Mouse (Mus musculus): ENCODE measurements around the gene Gm10577. TPM values are rescaled to one million over a fixed set of nuclear protein-coding genes. Genes with fewer than 3 reads are reported as not detected.
A peak's percentile ranks its signal among the peaks of the same experiment; 100 is the strongest.

Gene Gm10577
- polyA plus RNA-seq, 1 experiment, result not detected

GRCm38 (mm10) chr4:101026995-101027394 lies 6.5 kb upstream of the Gm10577 start:
- TF ChIP-seq POLR2A (IDR thresholded peaks at IDR 0.05; ENCODE audit: borderline replicate concordance, extremely low read depth, insufficient read depth, insufficient read length, poor library complexity, severe bottlenecking) (no peak), CTCF (IDR thresholded peaks at IDR 0.05; ENCODE audit: borderline replicate concordance, extremely low read depth, insufficient read depth, insufficient read length) (no peak)
- DNase-seq (ENCODE audit: low read depth), result peak; percentile 81

- TF ChIP-seq POLR2A (IDR thresholded peaks at IDR 0.05; ENCODE audit: borderline replicate concordance, extremely low read depth, insufficient read depth, insufficient read length, poor library complexity, severe bottlenecking) (no peak), CTCF (IDR thresholded peaks at IDR 0.05; ENCODE audit: borderline replicate concordance, extremely low read depth, insufficient read depth, insufficient read length) (no peak)
- peak; percentile 54 for DNase-seq (ENCODE audit: low read depth)
These were observed 6.1 kb upstream of the Gm10577 start for GRCm38 (mm10) chr4:101026566-101026965.

GRCm38 (mm10) chr4:101017806-101018205 lies 2.7 kb downstream of the Gm10577 start:
- DNase-seq (ENCODE audit: low read depth), result no peak
- TF ChIP-seq CTCF (IDR thresholded peaks at IDR 0.05; ENCODE audit: borderline replicate concordance, extremely low read depth, insufficient read depth, insufficient read length) (no peak), POLR2A (IDR thresholded peaks at IDR 0.05; ENCODE audit: borderline replicate concordance, extremely low read depth, insufficient read depth, insufficient read length, poor library complexity, severe bottlenecking) (no peak)

DNA sequence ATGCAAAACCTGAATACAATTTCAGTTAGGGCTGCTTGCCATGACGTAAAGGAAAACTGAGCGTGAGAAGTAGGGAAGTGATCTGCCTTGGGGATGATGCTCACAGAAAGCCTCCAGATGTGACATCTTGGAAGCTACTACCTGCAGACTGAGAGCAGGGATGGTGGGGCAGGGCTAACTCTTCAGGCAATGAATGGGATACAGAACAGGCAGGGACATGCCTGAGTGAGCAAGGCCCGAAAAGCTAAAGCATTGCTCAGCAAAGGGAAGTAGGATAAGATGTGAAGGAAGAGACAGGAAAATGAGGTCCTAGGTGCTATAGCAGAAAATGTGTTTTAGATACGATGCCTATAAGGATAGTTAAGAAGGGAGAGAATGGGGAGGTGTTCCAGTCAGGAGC lies 11.4 kb downstream of the Gm10577 start:
- no peak for DNase-seq (ENCODE audit: low read depth)
- TF ChIP-seq POLR2A (IDR thresholded peaks at IDR 0.05; ENCODE audit: borderline replicate concordance, extremely low read depth, insufficient read depth, insufficient read length, poor library complexity, severe bottlenecking), result no peak
- no peak for TF ChIP-seq CTCF (IDR thresholded peaks at IDR 0.05; ENCODE audit: borderline replicate concordance, extremely low read depth, insufficient read depth, insufficient read length)

DNA sequence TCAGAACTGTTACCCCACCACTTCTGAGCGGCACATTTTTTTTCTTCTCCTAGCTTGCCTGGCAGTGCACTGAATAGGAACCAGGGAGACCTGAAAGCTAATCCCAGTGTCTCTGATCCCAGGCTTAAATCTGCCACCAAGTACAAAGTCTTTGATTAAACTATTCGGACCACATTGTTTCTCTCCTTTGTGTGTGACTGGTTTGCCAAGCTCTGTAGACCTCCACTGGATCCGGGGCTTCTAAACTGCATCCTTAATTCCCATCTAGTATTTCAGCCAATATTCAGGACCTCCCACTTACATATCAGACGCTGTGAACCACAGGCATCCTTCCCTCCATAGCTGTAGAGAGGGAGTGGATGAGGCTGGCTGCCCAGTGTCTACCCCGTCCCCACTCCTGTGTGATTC lies 12.1 kb downstream of the Gm10577 start:
- TF ChIP-seq CTCF (IDR thresholded peaks at IDR 0.05; ENCODE audit: borderline replicate concordance, extremely low read depth, insufficient read depth, insufficient read length) (no peak), POLR2A (IDR thresholded peaks at IDR 0.05; ENCODE audit: borderline replicate concordance, extremely low read depth, insufficient read depth, insufficient read length, poor library complexity, severe bottlenecking) (no peak)
- peak; percentile 74 for DNase-seq (ENCODE audit: low read depth)

DNA sequence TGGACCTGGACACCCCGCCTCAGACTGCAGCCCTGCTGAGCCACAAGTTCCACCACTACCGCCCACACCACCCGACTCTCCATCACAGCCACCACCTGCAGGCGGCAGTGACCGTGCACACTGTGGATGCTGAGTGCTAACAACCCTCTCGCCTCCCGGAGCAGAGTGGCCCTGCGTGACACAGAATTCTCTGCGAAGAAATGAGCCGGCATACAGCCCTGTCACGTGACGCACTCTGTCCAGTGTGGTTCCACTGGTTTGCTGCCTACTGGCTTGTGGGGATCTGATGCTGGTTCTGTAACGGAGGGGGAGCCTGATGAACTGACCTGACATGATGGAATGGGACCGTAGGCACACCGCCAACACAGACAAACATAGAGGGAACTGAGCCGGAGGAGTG lies 17.5 kb downstream of the Gm10577 start:
- no peak for TF ChIP-seq POLR2A (IDR thresholded peaks at IDR 0.05; ENCODE audit: borderline replicate concordance, extremely low read depth, insufficient read depth, insufficient read length, poor library complexity, severe bottlenecking)
- no peak for TF ChIP-seq CTCF (IDR thresholded peaks at IDR 0.05; ENCODE audit: borderline replicate concordance, extremely low read depth, insufficient read depth, insufficient read length)
- no peak for DNase-seq (ENCODE audit: low read depth)

DNA sequence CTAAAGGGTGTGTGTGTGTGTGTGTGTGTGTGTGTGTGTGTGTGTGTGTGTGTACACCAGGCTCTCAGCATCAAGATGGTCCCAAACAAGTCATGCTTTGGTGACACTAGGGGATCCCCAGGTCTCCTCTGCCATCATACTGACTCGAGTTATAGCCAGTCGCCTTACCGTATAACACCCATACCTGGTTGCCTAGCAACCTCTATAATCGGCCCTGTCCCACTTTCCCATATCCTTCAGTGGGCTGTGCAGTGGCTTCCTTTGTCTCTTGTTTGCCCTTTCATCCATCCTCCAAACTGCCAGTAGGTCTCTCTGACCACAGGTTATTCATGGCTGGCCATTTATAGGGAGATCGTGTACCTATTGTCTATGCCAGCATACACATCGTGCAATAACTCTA lies 19.4 kb downstream of the Gm10577 start:
- TF ChIP-seq POLR2A (IDR thresholded peaks at IDR 0.05; ENCODE audit: borderline replicate concordance, extremely low read depth, insufficient read depth, insufficient read length, poor library complexity, severe bottlenecking), result no peak
- TF ChIP-seq CTCF (IDR thresholded peaks at IDR 0.05; ENCODE audit: borderline replicate concordance, extremely low read depth, insufficient read depth, insufficient read length), result no peak
- no peak for DNase-seq (ENCODE audit: low read depth)

- TF ChIP-seq CTCF (IDR thresholded peaks at IDR 0.05; ENCODE audit: borderline replicate concordance, extremely low read depth, insufficient read depth, insufficient read length) (no peak), POLR2A (IDR thresholded peaks at IDR 0.05; ENCODE audit: borderline replicate concordance, extremely low read depth, insufficient read depth, insufficient read length, poor library complexity, severe bottlenecking) (no peak)
- no peak for DNase-seq (ENCODE audit: low read depth)
These were observed 19.9 kb downstream of the Gm10577 start for GRCm38 (mm10) chr4:101000622-101001021.

GRCm38 (mm10) chr4:100998906-100999305 lies 21.6 kb downstream of the Gm10577 start:
- TF ChIP-seq CTCF (IDR thresholded peaks at IDR 0.05; ENCODE audit: borderline replicate concordance, extremely low read depth, insufficient read depth, insufficient read length) (no peak), POLR2A (IDR thresholded peaks at IDR 0.05; ENCODE audit: borderline replicate concordance, extremely low read depth, insufficient read depth, insufficient read length, poor library complexity, severe bottlenecking) (no peak)
- no peak for DNase-seq (ENCODE audit: low read depth)

DNA sequence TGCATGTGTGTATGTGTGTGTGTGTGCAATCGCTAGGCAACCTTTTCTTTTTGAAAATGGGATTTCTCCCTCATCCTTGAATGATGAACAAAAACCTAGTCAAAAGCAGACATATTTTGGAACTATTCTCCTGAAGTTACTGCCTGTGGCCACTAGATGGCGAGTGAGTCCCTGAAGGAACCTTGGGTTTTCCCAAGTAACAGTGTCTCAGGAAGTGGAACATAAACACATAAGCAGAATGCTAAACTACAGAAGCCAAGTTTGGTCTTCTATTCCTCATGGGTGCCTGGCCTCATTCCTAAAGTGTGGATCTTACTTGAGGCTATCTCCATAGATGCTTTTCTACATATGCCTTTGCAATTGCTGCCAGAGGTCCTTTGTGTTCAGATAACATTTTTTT lies 22.4 kb downstream of the Gm10577 start:
- TF ChIP-seq POLR2A (IDR thresholded peaks at IDR 0.05; ENCODE audit: borderline replicate concordance, extremely low read depth, insufficient read depth, insufficient read length, poor library complexity, severe bottlenecking), result no peak
- TF ChIP-seq CTCF (IDR thresholded peaks at IDR 0.05; ENCODE audit: borderline replicate concordance, extremely low read depth, insufficient read depth, insufficient read length), result peak; percentile 82; the same call in 1 of the 2 replicates
- peak; percentile 86 for DNase-seq (ENCODE audit: low read depth)

DNA sequence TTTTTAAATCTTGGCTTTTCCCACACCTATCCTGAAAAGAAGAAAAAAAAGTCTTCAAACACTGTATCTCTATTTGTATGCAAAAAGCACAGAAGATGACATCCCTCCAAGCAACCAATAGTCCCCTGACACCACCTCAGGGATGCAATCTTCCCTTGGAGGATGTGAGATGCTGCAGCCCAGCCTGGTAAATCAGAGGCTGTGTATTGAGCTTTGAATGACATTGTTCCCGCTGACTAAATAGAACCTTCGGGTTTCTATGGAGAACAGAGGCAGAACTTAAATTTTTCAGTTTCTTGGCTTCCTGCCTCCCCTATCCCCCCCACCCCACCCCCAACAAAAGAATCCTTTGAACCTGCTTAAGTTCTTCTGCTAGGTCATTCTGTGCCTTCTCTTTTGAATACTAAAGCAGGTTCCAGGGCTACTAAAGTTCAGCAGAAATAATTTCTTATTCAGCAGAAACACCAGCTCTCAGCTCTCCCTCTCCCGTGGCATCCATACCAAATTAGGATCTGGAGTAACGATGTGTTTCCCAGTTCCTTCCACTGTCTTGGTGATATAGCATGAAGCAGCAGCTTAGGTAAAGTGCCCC lies 24.3 kb downstream of the Gm10577 start:
- no peak for TF ChIP-seq POLR2A (IDR thresholded peaks at IDR 0.05; ENCODE audit: borderline replicate concordance, extremely low read depth, insufficient read depth, insufficient read length, poor library complexity, severe bottlenecking)
- TF ChIP-seq CTCF (IDR thresholded peaks at IDR 0.05; ENCODE audit: borderline replicate concordance, extremely low read depth, insufficient read depth, insufficient read length), result no peak

GRCm38 (mm10) chr4:100995617-100996016 lies 24.9 kb downstream of the Gm10577 start:
- no peak for TF ChIP-seq CTCF (IDR thresholded peaks at IDR 0.05; ENCODE audit: borderline replicate concordance, extremely low read depth, insufficient read depth, insufficient read length)
- no peak for TF ChIP-seq POLR2A (IDR thresholded peaks at IDR 0.05; ENCODE audit: borderline replicate concordance, extremely low read depth, insufficient read depth, insufficient read length, poor library complexity, severe bottlenecking)
- no peak for DNase-seq (ENCODE audit: low read depth)

More for the DNA sequence above, 24.3 kb downstream of the Gm10577 start:
- peak; percentile 63 for DNase-seq (ENCODE audit: low read depth)

Measured in brain, embryonic 14.5 days (tissue).